Mouse (Mus musculus) left cerebral cortex, postnatal 36 days (tissue): ENCODE results near the gene Cradd. TPM values are rescaled to one million over a fixed set of nuclear protein-coding genes. Genes with fewer than 3 reads are reported as not detected.
A peak's percentile ranks its signal among the peaks of the same experiment; 100 is the strongest.

Experiments used
- DNase-seq, 2 experiments: peaks; one replicate each; pipeline ENCODE4 v3.0.0; 2021 to 2022; ENCODE audit warnings: low spot score in 2 of 2, mixed read lengths in 1 of 2
- intact Hi-C: fragments of 180-260 bp; cut with DNase I; formaldehyde crosslinking; loops from one replicate; pipeline ENCODE4 v1.15.1; 2025
- total RNA-seq, 2 experiments: library from RNA; stranded (reverse); gene quantifications; 2 replicates each; pipeline ENCODE4 v1.2.3; 2021

Gene Cradd
- total RNA-seq, 2 experiments from 2014 or later = 4.8 to 7.7 TPM

- intact Hi-C loops = no loop called here
- DNase-seq = no peak
Measured at GRCm38 (mm10) chr10:95255018-95255680, 68.8 kb downstream of the Cradd start.

- DNase-seq = peak in 1 of 2 experiments; percentile 39
- intact Hi-C loops = no loop called here
Measured at GRCm38 (mm10) chr10:95254453-95255001, 69.4 kb downstream of the Cradd start.

- intact Hi-C loops = no loop called here
- no peak for DNase-seq
Measured at GRCm38 (mm10) chr10:95254046-95254445, 69.9 kb downstream of the Cradd start.

- intact Hi-C loops = no loop called here
- no peak for DNase-seq
Measured at GRCm38 (mm10) chr10:95251674-95252073, 72.3 kb downstream of the Cradd start.

GRCm38 (mm10) chr10:95248362-95248761 is 75.6 kb downstream of the Cradd start:
- intact Hi-C loops = no loop called here

GRCm38 (mm10) chr10:95246696-95247095 is 77.2 kb downstream of the Cradd start:
- no peak for DNase-seq
- intact Hi-C loops = no loop called here

More at GRCm38 (mm10) chr10:95248362-95248761, 75.6 kb downstream of the Cradd start:
- DNase-seq = no peak

- DNase-seq = no peak
- intact Hi-C loops = no loop called here
Measured at GRCm38 (mm10) chr10:95245680-95245982, 78.3 kb downstream of the Cradd start.

GRCm38 (mm10) chr10:95244961-95245679 is 78.8 kb downstream of the Cradd start:
- no peak for DNase-seq
- intact Hi-C loops = no loop called here

GRCm38 (mm10) chr10:95239196-95240069 is 84.5 kb downstream of the Cradd start:
- intact Hi-C loops = loop anchor here (10.0 kb wide), 1 partner anchor 255 kb away; no protein-coding TSS in a partner anchor
- no peak for DNase-seq

GRCm38 (mm10) chr10:95238667-95239066 is 85.3 kb downstream of the Cradd start:
- intact Hi-C loops = loop anchor here (10.0 kb wide), 1 partner anchor 254 kb away; no protein-coding TSS in a partner anchor
- no peak for DNase-seq

- DNase-seq = no peak
- intact Hi-C loops = loop anchor here (10.0 kb wide), 1 partner anchor 251 kb away; no protein-coding TSS in a partner anchor
Measured at GRCm38 (mm10) chr10:95236226-95236625, 87.7 kb downstream of the Cradd start.

- DNase-seq = no peak
- intact Hi-C loops = loop anchor here (10.0 kb wide), 1 partner anchor 250 kb away; no protein-coding TSS in a partner anchor
Measured at GRCm38 (mm10) chr10:95234661-95235060, 89.3 kb downstream of the Cradd start.

- peak; percentile 17 to 33 for DNase-seq
Measured at GRCm38 (mm10) chr10:95233044-95233443, 90.9 kb downstream of the Cradd start.

GRCm38 (mm10) chr10:95232554-95232953 is 91.4 kb downstream of the Cradd start:
- no peak for DNase-seq
- intact Hi-C loops = loop anchor here (10.0 kb wide), 1 partner anchor 248 kb away; no protein-coding TSS in a partner anchor

More at GRCm38 (mm10) chr10:95233044-95233443, 90.9 kb downstream of the Cradd start:
- intact Hi-C loops = loop anchor here (10.0 kb wide), 1 partner anchor 248 kb away; no protein-coding TSS in a partner anchor

GRCm38 (mm10) chr10:95228192-95228591 is 95.7 kb downstream of the Cradd start:
- DNase-seq = no peak
- intact Hi-C loops = no loop called here

GRCm38 (mm10) chr10:95227590-95227989 is 96.3 kb downstream of the Cradd start:
- intact Hi-C loops = no loop called here
- no peak for DNase-seq

GRCm38 (mm10) chr10:95226772-95227171 is 97.2 kb downstream of the Cradd start:
- intact Hi-C loops = no loop called here
- no peak for DNase-seq

- intact Hi-C loops = no loop called here
- DNase-seq = no peak
Measured at GRCm38 (mm10) chr10:95225006-95225405, 98.9 kb downstream of the Cradd start.

- intact Hi-C loops = no loop called here
- DNase-seq = no peak
Measured at GRCm38 (mm10) chr10:95223211-95223610, 100.7 kb downstream of the Cradd start.

GRCm38 (mm10) chr10:95221914-95222313 is 102.0 kb downstream of the Cradd start:
- DNase-seq = no peak
- intact Hi-C loops = no loop called here
